Mouse (Mus musculus) T-helper 17 cell (primary cell): Measurements from ENCODE around the gene Hsf2bp.
"Not testable (repeated sequence)": the region's sequence is repeated elsewhere in the genome, so short reads cannot be mapped to it uniquely, and the experiment has no call there.

Experiments
- in situ Hi-C, 2 experiments: fragments of 300-600 bp; cut with MboI, MseI; formaldehyde crosslinking; loops; 1 replicate in 1 of 2; 2 replicates in 1 of 2; pipeline ENCODE4 v1.15.1; 2025; ENCODE audit warnings: high pct_unique_total_duplicates in 2 of 2

Gene Hsf2bp

DNA sequence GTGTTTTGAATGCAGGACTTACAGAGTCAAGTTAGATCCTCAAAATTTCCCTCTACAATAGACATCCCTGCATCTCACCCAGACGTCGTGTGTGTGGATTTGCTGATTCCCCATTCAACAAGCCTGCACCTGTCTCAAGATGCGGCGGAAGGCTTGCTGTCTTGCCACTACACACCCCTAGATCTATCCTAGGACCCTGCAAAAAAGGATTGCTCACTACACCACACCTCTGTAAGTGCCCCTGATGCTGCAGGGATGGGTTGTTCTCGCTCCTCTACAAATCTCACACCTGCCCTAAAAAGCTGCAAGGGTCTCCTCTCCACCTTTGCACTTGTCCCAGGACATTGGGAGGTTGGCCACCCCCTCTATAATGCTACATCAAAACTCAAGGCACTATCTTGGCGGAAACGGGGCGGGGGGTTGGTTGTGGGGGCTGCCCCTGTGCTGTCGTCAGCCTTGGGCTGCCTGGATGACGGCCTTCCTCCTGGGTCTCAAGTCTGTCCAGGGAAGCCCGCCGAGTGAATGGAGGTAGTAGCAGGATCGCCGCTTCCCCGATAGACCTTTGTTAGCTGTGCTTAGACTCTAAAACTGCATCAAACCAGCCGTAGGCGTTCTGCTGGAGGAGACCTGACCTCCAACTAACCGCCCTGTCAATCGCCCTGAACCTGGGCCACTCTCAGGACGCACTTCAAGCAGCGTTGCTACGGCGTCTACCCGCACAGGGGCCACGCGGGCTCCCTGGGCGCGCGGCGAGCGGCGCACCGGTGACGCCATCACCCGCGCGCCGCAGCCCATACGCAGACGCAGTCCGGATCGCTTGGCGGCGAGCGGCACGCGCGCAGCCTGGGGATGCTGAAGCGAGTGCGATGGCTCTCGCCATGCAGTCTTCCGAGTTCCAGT lies at the start of gene Hsf2bp, which contains the start of gene Rrp1b:
Gene Hsf2bp (minus strand): TSS at position 741 of the 900 bp plus-strand sequence.
Gene Rrp1b (plus strand): TSS at position 492 of the 900 bp plus-strand sequence.
- in situ Hi-C loops: loop anchor here in 1 of 2 experiments (10.0 kb wide), 1 partner anchor 521 kb away; the partner anchor contains the start of gene Wdr4

DNA sequence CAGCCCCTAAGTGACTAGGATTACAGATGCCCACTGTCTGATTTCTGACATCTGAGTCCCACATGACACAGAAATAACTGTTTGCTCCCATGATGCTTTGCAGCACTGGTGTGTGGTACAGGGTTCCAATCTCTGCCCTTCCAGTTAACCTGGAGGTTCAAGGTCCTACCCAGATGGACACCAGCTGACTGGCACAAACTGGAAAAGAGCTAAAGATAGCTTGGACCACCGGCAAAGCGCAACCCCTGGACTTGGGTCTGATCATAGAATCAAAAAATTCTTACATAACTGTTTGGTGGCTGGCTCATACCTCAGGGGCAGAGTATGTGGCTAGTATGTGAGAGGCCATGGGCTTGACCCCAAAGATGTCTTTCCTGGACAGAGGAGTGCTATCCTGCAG lies 47.2 kb upstream of the Hsf2bp start:
- in situ Hi-C loops: no loop called here

DNA sequence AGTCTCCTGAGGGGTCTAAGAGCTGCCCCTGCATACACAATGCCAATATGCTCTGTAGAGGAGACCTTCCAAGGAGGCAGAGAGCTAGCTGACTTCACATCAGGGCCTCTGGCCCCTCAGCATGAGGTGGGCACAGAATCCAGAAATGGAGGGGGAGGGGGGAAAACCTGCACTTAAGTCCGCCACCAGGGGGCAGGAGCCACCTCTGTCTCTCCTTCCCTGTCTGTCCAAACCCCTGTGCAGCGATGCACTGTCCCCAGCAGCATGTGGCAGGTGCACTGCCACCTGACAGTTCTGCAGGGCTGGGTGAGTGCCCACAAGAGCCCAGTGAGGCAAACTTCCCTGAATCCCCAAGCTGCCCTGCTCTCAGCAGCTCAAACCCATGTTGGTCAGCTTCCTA lies 39.0 kb upstream of the Hsf2bp start:
- in situ Hi-C loops: no loop called here

DNA sequence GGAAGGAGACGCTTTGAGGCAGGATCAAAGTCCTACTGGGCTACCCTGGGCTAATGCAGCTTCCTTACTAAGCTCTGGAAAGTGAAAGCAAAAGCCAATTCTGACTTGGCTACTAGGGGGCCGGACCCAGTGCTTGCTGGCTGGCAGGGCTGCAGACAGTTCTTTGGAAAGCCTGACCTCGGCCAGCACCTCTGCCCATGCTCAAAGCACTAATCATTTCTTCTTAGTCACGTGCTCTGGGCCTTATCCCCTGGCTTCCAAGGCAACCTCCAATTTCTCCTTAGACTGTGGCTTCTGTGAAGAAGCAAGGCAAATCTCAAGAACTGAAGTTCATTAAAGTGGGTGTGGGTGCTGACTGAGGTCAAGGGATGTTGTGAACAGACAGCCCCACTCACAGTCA lies 38.5 kb upstream of the Hsf2bp start:
- in situ Hi-C loops: loop anchor here in 1 of 2 experiments (5.0 kb wide), 1 partner anchor 47 kb away; no protein-coding TSS in a partner anchor

DNA sequence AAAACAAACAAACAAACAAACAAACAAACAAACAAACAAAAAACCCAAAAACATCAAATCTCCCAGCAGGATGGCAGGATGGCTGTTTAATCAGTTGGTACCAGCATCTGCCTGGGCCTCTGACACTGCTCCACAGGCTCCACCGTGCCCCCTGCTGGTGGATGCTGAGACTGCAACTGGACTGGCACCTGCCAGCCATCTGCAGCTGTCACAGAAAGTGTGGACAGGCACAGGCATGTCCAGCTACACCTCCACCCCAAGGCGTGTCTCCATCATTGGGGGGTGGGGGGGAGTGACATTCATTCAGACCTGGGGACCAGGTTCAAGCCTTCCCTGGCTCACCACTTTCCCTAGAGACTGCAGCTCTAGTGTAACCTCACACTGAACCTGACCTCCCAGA lies 37.2 kb upstream of the Hsf2bp start:
- in situ Hi-C loops: loop anchor here in 1 of 2 experiments (5.0 kb wide), 1 partner anchor 46 kb away; no protein-coding TSS in a partner anchor

DNA sequence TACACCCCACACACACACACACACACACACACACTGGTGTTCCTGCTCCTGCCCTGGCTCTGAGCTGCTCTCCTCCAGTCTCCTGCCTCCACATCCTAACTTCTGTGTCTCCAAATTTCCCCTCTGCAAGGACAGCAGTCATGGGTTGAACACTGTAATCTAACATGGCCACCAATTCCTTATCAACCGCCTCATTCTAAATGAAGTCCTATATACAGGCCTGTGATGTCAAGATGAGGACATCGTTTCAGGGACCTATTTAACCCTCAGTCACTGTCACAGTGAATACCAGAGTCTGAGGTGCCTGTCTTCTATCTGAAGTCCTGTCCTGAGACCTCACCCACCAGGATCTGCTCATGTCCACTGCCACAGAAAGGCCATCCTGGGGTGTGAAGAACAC lies 32.7 kb upstream of the Hsf2bp start:
- in situ Hi-C loops: no loop called here

DNA sequence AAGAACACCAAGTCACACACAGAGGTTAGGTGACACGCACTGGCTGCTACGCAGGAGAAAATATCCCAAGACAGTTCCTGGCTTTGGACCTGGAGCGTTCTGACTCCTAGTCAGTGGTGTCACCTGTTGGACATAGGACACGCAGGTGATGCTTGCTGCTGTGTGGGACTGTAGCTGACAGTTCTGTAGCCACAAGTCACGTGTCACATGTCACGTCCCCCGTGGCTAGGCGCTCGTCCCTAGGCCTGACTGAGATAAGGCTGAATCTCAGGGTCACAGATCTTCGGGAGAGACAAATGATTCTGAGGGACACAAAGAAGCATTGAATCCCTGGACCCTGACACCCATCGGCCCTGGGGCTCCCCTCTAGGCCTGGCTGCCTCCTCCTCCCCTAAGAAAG lies 32.2 kb upstream of the Hsf2bp start:
- in situ Hi-C loops: no loop called here

DNA sequence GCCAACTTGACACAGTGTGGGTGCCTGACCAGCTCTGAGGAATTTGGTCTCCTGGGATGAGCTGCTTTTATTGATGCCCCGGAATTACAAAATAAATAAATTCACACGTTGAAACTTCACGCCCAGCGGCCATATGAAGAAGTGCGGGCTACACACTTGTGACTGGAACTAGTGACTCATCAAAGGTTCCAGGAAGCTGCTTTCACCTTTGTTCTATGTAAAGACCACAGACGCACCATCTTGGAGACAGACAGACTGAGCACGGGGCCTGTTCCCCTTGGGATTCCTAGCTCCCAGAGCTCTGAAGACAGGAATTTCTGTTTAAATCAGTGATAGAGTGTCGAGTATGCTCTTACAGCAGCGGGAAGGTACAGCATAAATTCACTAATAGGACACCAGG lies 31.4 kb upstream of the Hsf2bp start:
- in situ Hi-C loops: no loop called here

DNA sequence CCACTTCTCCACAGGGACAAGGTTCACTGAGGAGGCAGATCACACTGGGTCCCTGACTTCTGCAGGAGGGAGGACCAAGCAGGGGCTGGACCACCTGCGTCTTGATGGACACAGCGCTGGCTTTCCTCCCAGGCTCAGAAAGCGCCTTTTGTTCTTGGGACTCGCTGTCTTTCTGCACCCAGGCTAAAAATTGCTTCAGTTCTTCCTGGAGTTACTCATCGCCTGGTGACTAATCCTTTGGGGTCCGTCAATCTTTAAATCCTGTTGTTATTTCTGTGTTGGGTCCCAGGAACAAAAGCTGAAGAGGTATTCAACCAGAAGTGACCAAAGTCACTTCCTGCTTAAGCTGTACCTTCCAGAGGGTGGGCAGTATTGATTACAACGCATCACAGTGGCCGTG lies 28.6 kb upstream of the Hsf2bp start:
- in situ Hi-C loops: not testable (repeated sequence)

DNA sequence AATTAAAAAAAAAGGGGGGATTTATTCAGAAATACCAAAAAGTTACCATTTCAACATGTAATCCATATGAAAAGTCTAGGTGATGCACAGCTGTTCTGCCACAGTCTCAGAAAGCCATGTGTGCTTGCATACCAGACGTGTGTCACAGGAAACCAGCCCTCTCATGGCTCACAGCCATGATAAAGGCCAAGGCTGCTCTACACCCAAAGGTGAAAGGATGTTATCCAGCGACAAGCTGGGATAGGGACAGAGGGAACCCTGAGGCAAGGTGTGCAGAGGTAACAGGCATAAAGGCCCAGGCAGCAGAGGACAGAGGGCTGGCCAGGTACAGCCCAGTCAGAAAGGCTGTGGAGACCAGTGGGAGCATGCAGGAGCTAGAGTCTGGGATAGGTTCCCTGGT lies 27.5 kb upstream of the Hsf2bp start:
- in situ Hi-C loops: no loop called here

DNA sequence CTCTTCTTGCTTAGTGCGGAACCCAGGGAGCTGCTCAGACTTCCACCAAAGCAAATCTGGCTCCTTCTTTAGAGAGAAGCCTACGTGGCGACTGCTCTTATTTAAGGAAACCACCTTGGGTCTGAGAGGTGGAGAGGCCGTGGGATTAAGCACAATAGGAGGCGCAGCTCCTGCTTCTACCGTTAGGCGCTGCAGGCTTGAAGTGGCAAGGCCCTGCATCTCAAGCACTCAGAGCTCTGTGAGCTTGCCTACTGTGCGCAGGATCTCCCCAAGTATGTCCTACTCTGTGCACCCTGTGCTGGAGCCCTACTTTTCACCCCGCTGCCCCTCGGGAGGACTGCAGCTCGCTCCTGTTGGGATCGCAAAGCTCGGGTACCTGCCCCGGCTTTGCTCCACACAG lies 25.1 kb upstream of the Hsf2bp start:
- in situ Hi-C loops: no loop called here

DNA sequence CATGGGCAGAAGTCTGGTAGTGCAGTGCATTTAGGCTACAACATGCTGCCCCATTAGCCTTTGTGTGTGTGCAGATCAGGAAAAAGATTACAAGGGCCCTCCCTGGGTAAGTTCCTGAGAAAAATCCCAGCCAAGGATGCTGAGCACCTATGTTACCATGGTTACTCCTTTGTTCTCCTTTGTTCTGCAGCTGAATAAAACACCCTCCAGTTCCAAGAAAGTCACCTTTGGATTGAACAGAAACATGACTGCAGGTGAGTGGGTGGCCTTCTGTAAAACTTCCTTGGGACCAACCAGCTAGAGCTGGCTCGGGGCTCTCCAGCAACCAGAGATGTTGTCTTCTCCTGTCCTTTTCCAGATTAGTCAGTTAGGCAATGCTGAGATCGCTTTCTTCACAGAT lies 22.9 kb upstream of the Hsf2bp start:
- in situ Hi-C loops: no loop called here

DNA sequence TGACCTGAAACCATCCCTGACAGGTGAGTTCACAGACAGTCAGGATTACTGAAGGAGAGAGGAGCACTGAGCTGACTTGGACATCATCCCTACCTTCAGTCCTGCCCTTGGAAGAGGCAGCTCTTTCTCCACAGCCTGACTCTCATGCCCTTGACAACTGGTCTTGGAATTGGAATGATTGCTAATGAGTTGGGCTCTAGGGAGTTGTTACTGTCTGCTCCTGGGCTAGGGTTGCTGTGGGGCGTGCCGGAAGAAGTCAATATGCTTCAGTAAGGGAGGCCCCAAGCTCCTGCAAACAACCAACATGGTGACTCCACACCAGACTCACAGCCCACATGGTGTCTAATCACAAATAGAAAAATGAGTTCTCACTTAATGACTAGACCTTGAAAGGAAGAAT lies 21.7 kb upstream of the Hsf2bp start:
- in situ Hi-C loops: no loop called here

DNA sequence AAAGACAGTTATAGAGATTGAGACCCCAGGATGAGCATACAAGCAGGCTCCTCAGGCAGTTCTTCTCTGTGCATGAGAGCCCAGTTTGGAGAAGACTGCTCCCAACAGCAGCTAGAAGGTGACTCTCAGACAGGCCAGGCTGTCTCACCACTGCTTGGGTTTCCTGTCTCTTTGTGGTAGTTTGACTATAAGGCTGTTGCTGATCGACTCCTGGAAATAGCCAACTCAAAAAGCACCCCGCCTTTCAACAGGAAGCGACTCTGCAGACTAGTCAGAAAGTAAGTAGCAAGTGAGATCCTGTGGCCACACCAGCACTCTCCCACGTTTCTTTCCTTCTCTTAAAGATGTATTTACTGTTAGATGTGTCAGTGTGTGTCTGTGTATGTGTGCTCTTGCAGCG lies 17.5 kb upstream of the Hsf2bp start:
- in situ Hi-C loops: no loop called here

DNA sequence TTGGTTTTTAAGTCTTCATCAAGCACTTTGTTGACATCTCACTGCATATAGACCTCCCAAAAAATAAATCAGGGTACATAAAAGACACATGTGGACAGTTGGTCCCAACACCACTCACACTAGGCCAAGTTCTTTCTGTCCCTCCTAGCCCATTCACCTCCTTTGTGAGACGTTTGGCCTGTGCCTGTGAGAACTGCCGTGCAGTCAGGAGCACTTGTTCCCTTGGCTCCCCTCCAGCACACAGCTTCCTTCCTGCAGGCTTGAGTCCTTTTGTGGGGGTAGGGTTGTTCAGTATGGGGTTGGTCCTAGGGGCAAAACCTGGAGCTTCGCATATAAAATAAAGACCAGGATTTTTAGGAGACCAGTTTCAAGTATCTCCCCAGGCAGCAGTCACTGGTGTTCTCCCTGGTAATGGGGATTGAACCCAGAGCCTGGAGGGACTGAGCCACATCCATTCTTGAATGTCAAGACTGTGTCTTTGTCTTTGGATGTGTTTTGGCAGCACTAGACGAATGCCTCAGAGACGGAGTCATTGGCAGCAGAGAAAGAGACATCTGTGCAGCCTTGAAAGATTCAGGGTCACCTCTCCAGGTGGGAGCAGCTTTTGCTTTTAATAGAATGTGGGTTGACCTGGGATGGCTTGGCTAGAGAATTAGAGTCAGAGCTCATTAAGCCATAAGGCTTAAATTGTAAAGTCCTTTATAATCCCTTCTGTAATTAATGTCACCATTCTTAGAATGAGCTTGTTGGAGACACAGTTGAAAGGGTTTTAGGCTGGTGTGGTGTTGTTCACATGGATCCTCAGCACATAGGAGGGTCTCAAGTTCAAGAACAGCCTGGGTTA lies 16.3 kb upstream of the Hsf2bp start:
- in situ Hi-C loops: no loop called here

DNA sequence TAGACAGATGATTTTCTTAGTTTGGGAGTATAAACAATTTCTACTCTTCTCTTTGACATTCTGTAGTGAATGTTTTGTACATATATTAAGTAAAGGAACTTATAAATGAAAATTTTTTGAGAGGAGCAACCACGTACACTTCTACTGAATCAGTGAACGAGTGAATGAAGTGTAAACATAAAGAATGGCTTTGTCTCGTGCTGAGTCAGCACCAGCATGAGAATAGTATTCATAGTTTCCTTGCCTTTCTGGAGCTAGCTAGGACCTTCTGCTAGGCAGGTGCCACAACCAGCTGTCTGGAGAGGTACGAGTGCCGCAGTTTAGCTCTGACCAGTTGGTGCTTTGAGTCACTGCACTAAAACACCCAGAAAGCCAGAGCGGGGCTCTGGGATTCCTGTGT lies 14.5 kb upstream of the Hsf2bp start:
- in situ Hi-C loops: no loop called here

DNA sequence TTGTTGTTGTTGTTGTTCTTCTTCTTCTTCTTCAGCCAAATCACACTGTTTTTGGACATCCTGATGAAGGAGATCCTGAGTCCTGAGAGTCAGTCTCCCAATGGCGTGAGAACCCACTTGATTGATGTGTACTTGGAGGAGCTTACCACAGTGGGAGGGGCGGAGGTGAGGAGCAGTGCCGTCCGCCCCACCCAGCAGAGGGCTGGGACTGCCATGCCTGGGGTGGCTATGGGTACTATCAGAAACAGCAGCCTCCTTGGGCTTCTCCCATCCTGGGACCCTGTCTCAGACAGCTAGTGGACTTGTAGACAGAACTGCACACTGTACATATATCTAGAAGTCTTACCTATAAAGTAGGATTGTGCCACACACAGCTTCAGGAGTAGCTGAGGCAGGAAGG lies 13.8 kb upstream of the Hsf2bp start:
- in situ Hi-C loops: loop anchor here in 1 of 2 experiments (10.0 kb wide), 1 partner anchor 535 kb away; the partner anchor contains the start of gene Wdr4

DNA sequence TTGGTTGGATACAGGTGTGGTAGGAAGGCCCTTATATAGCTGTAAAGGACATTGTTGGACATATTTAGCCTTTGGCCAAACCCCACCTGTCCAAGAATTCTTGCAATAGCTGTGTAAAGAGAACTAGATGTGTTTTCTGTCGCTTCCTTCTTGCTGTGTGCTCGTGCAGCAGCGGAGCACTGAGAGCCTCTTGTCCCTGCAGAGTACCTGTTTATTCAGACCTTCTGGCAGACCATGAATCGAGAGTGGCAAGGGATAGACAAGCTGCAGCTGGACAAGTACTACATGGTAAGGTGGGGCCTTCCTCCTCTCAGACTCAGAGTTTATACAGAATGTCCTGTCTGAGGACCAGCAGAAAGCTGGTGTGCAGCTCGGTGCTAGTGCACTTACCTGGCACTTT lies 12.2 kb upstream of the Hsf2bp start:
- in situ Hi-C loops: loop anchor here in 1 of 2 experiments (10.0 kb wide), 1 partner anchor 534 kb away; the partner anchor contains the start of gene Wdr4

DNA sequence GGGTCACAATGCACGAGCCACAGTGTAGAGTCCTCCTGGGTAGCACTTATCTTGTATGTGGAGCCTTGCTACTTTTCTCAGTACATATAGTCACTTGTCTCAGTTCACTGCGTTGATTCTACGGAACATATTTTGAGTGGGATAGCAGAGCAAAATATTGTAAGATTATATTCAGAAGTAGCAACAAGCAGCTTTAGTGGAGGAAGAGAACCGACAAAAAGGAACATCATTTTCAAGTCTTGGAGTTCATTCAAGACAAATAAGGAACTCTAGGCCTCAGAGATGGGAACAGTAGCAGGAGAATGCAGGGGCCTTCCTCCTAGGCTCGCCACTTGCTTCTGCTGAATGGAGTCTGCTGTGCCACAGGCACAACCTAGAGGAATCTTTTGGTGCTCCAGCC lies 10.4 kb upstream of the Hsf2bp start:
- in situ Hi-C loops: loop anchor here in 1 of 2 experiments (10.0 kb wide), 1 partner anchor 532 kb away; the partner anchor contains the start of gene Wdr4

DNA sequence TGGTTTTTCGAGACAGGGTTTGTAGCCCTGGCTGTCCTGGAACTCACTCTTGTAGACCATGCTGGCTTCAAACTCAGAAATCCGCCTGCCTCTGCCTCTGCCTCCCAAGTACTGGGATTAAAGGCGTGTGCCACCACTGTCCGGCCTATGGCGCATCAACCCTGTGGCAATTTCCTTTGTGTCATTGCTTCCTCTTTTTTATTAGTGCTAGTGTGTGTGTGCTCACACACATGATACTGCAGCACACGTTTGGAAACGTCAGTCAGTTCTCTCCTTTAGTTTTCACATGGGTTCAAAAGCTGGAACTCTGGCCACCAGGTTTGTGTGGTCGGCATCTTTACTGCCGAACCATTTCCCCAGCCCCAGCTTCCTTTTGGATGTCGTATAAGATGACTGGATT lies 4.1 kb upstream of the Hsf2bp start:
- in situ Hi-C loops: loop anchor here in 1 of 2 experiments (10.0 kb wide), 1 partner anchor 525 kb away; the partner anchor contains the start of gene Wdr4

DNA sequence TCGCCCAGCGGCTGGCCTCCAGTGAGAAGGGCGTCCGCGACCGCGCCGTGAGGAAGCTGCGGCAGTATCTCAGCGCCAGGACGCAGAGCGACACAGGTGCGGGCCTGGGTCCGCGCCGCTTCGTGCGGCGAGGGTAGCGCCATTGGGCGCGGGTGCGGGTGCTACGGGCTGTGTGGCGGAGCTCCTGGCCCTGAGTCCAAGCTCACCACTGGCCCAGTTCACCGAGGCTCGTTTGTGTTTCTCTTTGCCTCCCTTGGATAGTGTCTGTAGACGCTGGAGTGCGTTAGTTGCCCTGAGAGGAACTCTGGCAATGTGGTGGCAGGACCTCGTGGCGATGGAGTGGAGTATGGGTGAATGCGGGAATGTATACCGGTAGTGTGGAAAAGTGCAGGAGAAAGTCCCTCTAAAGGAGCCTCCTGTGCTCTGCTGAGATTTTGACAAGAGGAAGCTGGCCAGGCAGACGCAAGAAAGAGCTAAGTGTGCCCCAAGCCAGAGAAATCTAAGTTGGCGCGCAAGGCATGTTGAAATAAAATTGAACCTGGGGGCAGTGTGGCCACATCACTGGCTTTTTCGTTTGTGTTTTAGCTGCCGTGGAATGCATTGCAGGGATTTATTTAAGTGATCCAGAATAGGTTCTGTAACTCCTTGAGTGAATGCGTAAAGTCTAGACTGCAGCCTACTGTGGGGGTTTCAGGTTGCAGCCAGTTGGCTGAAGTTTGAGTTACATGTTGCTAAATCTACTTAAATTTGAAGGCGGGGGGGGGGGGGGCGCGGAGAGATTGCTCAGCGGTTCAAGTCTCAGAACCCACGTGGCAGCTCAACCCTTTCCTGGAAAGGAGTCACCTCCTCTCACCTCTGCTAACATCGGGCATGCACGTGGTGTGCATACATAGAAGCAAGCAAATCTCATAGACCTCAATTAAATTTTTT lies 625 bp upstream of the Hsf2bp start:
- in situ Hi-C loops: loop anchor here in 1 of 2 experiments (10.0 kb wide), 1 partner anchor 522 kb away; the partner anchor contains the start of gene Wdr4
